Mouse (Mus musculus): Measurements from ENCODE around the gene Cd200r3.

Gene Cd200r3

GRCm38 (mm10) chr16:45030796-45031195 is 87.3 kb downstream of the Cd200r3 start:
- DNase-seq (ENCODE audit: low read depth, low spot score) = no peak
